Mouse (Mus musculus) kidney, embryonic 15.5 days (tissue): ENCODE measurements around the gene Vamp4. TPM values are rescaled to one million over a fixed set of nuclear protein-coding genes. Genes with fewer than 3 reads are reported as not detected.
"Not testable (repeated sequence)": the region's sequence is repeated elsewhere in the genome, so short reads cannot be mapped to it uniquely, and the experiment has no call there.

Experiments
- ATAC-seq: fragments of 200-750 bp; cut with Nextera tagmentation; replicated peaks from 2 replicates; pipeline ENCODE4 v1.8.0; 2017; ENCODE audit warnings: moderate TSS enrichment; ENCODE audit not compliant: low FRiP score
- H3K27ac ChIP-seq: fragments of 300-500 bp; sonication (generic); 2 replicates; pipeline ENCODE4 v1.5.1; 2015; ENCODE audit warnings: mild to moderate bottlenecking, inconsistent platforms
- H3K27me3 ChIP-seq: fragments of 300-500 bp; sonication (generic); 2 replicates; pipeline ENCODE4 v1.6.1; 2015; ENCODE audit warnings: inconsistent platforms
- H3K36me3 ChIP-seq: fragments of 300-500 bp; sonication (generic); 2 replicates; pipeline ENCODE4 v1.6.1; 2015; ENCODE audit warnings: inconsistent platforms
- H3K4me1 ChIP-seq: fragments of 300-500 bp; sonication (generic); 2 replicates; pipeline ENCODE4 v1.6.1; 2015; ENCODE audit warnings: inconsistent platforms
- H3K4me2 ChIP-seq: fragments of 300-500 bp; sonication (generic); 2 replicates; pipeline ENCODE4 v1.6.1; 2015; ENCODE audit warnings: moderate library complexity, mild to moderate bottlenecking, inconsistent platforms
- H3K4me3 ChIP-seq: fragments of 300-500 bp; sonication (generic); replicated peaks from 2 replicates; pipeline ENCODE4 v1.5.1; 2015; ENCODE audit warnings: mild to moderate bottlenecking, inconsistent platforms
- H3K9ac ChIP-seq: fragments of 300-500 bp; sonication (generic); 2 replicates; pipeline ENCODE4 v1.6.1; 2015; ENCODE audit warnings: mild to moderate bottlenecking, inconsistent platforms
- H3K9me3 ChIP-seq: fragments of 300-500 bp; sonication (generic); replicated peaks from 2 replicates; pipeline ENCODE4 v1.6.1; 2016; ENCODE audit warnings: inconsistent platforms
- whole genome bisulfite sequencing: fragments of 180-500 bp; shearing (Covaris S2); methylation state at CpG from one replicate; pipeline ENCODE4 v1.1.7; 2015; ENCODE audit warnings: mixed read lengths; 5-methylcytosine and 5-hydroxymethylcytosine counted together
- polyA plus RNA-seq: library from polyadenylated mRNA; unstranded; fragments of >200 nt; fragmentation: Nextera tagmentation; extraction: Ambion mirVana; gene quantifications from 2 replicates; pipeline ENCODE4 v1.2.1, GENCODE M21; 2015

Vamp4 gene
- polyA plus RNA-seq, 1 experiment from 2014 or later: 54.3 TPM

DNA sequence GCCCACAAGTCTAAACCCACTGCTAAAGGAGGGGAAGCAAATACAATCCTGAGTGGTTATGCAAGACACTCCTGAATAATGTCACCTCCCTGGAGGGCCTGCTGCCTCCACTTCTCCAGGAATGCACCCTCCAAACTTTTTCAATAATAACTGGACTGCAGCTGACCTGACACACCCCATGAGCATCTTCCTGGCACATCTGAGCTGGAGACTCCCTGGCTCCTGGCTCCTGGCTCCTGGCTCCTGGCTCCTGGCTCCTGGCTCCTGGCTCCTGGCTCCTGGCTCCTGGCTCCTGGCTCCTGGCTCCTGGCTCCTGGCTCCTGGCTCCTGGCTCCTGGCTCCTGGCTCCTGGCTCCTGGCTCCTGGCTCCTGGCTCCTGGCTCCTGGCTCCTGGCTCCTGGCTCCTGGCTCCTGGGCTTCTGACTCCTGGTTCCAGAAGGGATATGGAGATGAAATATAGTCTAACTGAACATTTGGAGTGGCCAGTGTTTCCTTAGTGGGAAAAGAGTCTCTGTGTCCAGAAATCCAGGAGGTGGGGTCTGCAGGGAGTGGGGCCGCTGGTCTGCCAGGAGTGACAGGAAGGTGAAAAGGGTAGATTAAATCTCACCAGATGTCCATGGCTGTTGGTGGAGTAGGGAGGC is 65.1 kb downstream of the Vamp4 start:
- 30% methylated on average over 1 of the region's 1 CpGs for WGBS
- not testable (repeated sequence) for H3K36me3 ChIP-seq, ATAC-seq

DNA sequence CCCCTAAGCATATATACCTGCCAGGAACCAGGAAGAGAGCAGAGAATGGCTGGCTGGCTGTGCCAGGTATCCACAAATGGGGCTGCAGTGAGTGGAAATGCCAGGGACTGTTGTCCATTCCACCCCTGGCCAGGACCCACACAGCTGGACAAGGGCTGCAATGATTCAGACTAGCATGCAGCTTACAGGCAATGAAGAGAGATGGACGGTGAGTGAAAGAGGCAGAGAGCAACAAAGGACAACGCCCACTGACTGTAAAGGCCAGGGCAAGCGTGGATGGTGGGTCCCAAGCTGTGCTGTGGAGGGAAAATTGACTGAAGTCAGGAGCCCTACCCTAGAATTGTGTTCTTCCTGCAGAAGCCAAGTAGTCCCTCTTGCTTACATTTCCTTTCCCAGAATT is 66.2 kb downstream of the Vamp4 start:
- WGBS: 54% methylated on average over 3 of the region's 3 CpGs
- Histone ChIP-seq H3K36me3 (no peaks in the 10 kb centered on the region), H3K27me3 (no peaks in the 10 kb centered on the region), H3K27ac (no peak overlapping the region), H3K9ac (no peak overlapping the region), H3K9me3 (no peaks in the 10 kb centered on the region; the same call in 1 of the 2 replicates), H3K4me3 (no peak overlapping the region), H3K4me1 (0 out of 2 replicates have a peak, but pooled peaks cover 4% of the 10 kb centered on the region), H3K4me2 (no peak overlapping the region)
- no peak for ATAC-seq

More for the DNA sequence above, 65.1 kb downstream of the Vamp4 start:
- H3K9ac ChIP-seq, H3K4me1 ChIP-seq, H3K9me3 ChIP-seq, H3K4me3 ChIP-seq, H3K27ac ChIP-seq, H3K27me3 ChIP-seq, H3K4me2 ChIP-seq: not testable (repeated sequence)

DNA sequence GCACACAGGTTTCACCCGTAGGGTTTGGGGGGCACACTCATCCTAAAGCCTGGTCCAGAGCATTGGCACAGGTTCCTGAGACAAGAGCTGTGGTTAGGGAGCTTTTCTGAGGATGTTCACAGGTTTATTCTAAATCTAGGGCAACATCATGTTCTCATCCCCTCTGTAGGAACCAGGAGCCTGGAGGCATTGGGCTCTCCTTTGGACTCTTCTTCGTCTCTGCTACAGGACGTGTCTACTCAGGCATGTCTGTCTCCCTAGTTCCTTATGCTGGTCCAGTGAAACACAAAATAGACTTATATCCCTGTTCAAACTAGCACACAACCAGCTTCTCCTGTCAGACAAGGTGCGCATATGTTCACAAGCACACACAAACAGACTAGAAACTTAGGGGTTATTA is 68.2 kb downstream of the Vamp4 start:
- Histone ChIP-seq H3K27me3 (no peaks in the 10 kb centered on the region), H3K36me3 (no peaks in the 10 kb centered on the region), H3K9me3 (no peaks in the 10 kb centered on the region; the same call in 1 of the 2 replicates), H3K4me3 (no peak overlapping the region), H3K4me1 (0 out of 2 replicates have a peak, but pooled peaks cover 4% of the 10 kb centered on the region), H3K9ac (no peak overlapping the region), H3K4me2 (no peak overlapping the region), H3K27ac (no peak overlapping the region)
- no peak for ATAC-seq
- 85% methylated on average over 4 of the region's 4 CpGs for WGBS

DNA sequence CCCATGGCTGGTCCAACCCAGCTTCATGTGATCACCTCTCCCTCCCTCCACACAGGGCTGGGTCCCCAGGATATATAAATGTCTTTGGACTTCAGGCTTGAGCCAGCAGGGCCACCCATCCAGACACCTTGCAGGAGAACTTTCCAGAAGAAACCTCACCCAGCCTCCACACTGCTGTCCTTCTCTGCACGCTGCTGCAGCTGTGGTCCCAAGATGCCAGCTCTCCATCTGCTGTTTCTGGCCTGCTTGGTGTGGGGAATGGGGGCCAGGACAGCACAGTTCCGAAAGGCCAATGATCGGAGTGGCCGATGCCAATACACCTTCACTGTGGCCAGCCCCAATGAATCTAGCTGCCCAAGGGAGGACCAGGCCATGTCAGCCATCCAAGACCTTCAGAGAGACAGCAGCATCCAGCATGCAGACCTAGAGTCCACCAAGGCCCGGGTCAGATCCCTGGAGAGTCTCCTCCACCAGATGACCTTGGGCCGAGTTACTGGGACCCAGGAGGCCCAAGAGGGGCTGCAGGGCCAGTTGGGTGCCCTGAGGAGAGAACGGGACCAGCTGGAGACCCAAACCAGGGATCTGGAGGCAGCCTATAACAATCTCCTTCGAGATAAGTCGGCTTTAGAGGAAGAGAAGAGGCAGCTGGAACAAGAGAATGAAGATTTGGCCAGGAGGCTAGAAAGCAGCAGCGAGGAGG is 68.9 kb downstream of the Vamp4 start, which contains the start of gene Myoc:
Myoc (plus strand) TSS at position 105 of the 700 bp plus-strand sequence.
- 77% methylated on average over 10 of the region's 10 CpGs for WGBS
- Histone ChIP-seq H3K4me3 (no peak within 1 kb of the TSS), H3K36me3 (no peaks in the 10 kb centered on the region), H3K9me3 (no peaks in the 10 kb centered on the region; the same call in 1 of the 2 replicates), H3K27ac (no peak within 1 kb of the TSS), H3K9ac (no peak within 1 kb of the TSS), H3K27me3 (no peaks in the 10 kb centered on the region), H3K4me2 (no peak within 1 kb of the TSS), H3K4me1 (0 out of 2 replicates have a peak, but pooled peaks cover 4% of the 10 kb centered on the region)
- ATAC-seq: no peak

DNA sequence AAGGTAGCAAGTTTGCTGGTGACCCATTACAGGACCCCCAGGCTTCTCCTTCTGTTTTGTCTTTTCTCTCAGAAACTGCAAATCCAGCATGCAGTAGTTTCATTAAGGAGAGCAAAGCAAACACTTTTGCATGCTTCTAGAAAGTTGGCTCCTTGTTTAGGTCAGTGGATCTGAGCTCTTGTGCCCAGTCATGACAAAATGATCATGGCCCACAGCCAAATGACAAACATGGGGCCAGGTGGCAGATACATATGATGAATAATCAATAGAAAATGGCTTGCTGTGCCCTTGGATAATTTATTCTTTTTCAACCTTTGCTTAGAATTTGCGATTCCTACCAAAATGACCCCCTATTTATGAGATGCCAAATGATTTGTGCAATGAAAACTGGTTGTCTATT is 69.5 kb downstream of the Vamp4 start:
- no peaks in the 10 kb centered on the region for H3K36me3 ChIP-seq
- H3K4me2 ChIP-seq: no peak overlapping the region
- H3K4me1 ChIP-seq: 0 out of 2 replicates have a peak, but pooled peaks cover 4% of the 10 kb centered on the region
- WGBS: 89% methylated on average over 1 of the region's 1 CpGs
- no peak overlapping the region for H3K9ac ChIP-seq
- no peak for ATAC-seq
- H3K4me3 ChIP-seq: no peak overlapping the region
- no peaks in the 10 kb centered on the region for H3K27me3 ChIP-seq
- no peaks in the 10 kb centered on the region for H3K9me3 ChIP-seq
- H3K27ac ChIP-seq: no peak overlapping the region

DNA sequence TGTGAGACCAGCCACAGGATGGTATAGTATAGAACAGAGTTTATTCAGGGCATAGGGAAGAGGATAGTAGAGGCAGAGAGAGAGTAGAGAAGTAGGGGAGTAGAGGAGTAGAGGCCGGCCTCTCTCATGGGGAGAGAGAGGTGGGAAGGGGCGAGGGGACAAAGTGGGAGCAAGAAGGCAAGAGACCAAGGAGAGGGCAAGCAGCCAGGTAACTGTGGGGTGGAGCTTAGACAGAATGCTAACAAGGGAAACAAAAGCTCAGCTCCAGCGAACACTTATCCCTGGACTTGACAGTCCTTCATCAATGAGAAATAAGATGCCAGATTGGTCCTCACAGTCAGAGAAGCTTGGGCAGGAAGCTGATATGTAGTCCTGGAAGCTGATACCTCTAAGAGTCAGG is 72.3 kb downstream of the Vamp4 start:
- Histone ChIP-seq H3K4me2 (no peak overlapping the region), H3K4me1 (no peaks in the 10 kb centered on the region), H3K9me3 (no peaks in the 10 kb centered on the region), H3K27ac (no peak overlapping the region), H3K36me3 (no peaks in the 10 kb centered on the region), H3K9ac (no peak overlapping the region), H3K4me3 (no peak overlapping the region), H3K27me3 (no peaks in the 10 kb centered on the region)
- 76% methylated on average over 3 of the region's 3 CpGs for WGBS
- ATAC-seq: no peak

DNA sequence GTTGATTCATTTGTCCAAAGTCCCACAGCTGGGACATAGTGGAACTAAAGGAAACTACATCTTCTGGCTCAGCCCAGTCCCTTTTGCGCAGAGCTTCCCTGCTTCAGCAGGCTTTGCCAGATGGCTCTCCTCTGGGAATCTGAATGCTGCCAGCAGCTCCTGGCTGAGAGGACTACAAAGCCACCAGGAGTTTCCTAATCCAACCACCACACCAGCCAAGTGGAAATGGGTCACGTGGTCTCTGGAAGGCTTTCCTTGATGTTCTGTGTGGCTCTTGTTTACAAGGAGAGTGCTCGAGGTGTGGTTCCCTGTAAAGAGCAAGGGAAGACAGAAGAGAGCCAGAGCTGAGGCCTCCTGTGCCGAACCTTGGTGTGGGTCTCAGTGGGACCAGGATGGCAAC is 73.4 kb downstream of the Vamp4 start:
- H3K4me2 ChIP-seq: no peak overlapping the region
- ATAC-seq: no peak
- no peak overlapping the region for H3K4me3 ChIP-seq
- H3K27ac ChIP-seq: no peak overlapping the region
- H3K9me3 ChIP-seq: no peaks in the 10 kb centered on the region
- no peaks in the 10 kb centered on the region for H3K27me3 ChIP-seq
- H3K9ac ChIP-seq: no peak overlapping the region
- no peaks in the 10 kb centered on the region for H3K4me1 ChIP-seq
- no peaks in the 10 kb centered on the region for H3K36me3 ChIP-seq
- WGBS: 51% methylated on average over 4 of the region's 4 CpGs

DNA sequence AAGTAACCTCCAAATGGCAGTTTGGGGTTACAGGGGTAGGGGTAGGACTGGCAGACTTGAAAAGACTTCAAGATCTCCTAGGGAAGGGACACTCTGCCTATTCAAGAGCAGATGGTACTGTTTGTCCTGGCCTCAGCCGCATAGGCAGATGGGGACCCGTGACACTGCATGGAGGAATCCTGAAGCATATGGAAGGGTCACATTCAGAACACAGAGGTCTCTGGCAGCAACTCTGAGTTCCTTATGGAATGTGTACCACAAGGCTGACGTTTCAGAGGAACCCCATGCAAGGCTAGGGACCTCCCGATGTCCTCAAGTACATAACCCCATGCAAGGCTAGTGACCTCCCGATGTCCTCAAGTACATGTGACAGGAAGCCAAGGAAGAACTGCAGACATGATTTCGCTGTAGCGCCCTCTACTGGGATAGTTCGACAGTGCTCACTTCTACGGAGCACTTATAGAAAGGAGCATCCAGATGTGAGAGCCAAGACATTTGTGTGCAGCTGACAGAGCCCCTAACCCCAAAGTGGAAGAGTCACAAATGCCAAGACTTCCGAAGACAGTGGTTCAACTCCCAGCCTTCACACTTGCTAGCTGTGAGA is 75.9 kb downstream of the Vamp4 start:
- Histone ChIP-seq H3K4me3 (no peak overlapping the region), H3K36me3 (no peaks in the 10 kb centered on the region), H3K27me3 (no peaks in the 10 kb centered on the region), H3K4me2 (no peak overlapping the region), H3K27ac (no peak overlapping the region), H3K9me3 (no peaks in the 10 kb centered on the region), H3K4me1 (no peaks in the 10 kb centered on the region), H3K9ac (no peak overlapping the region)
- no peak for ATAC-seq
- 85% methylated on average over 10 of the region's 10 CpGs for WGBS

DNA sequence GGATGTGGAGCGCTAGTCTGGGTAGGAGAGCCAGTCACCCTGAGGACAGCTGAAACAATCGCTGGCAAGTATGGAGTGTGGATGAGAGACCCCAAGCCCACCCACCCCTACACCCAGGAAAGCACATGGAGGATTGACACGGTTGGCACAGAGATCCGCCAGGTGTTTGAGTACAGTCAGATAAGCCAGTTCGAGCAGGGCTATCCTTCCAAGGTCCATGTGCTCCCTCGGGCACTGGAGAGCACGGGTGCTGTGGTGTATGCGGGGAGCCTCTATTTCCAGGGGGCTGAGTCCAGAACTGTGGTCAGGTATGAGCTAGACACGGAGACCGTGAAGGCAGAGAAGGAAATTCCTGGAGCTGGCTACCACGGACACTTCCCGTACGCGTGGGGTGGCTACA is 78.1 kb downstream of the Vamp4 start:
- ATAC-seq: no peak
- Histone ChIP-seq H3K4me3 (no peak overlapping the region), H3K9me3 (no peaks in the 10 kb centered on the region), H3K36me3 (no peaks in the 10 kb centered on the region), H3K4me1 (no peaks in the 10 kb centered on the region), H3K27me3 (no peaks in the 10 kb centered on the region), H3K27ac (no peak overlapping the region), H3K9ac (no peak overlapping the region), H3K4me2 (no peak overlapping the region)
- 88% methylated on average over 14 of the region's 14 CpGs for WGBS

Other genes starting within 250 kb of the Vamp4 start
- 7.3 and 7.6 TPM in 2 replicates for gene Dnm3, start 92.5 kb upstream of the Vamp4 start, polyA plus RNA-seq
- gene Mettl13, start 22.0 kb upstream of the Vamp4 start, polyA plus RNA-seq: 24.9 and 26.9 TPM in 2 replicates
- 0.18 and 0.47 TPM in 2 replicates for gene Myoc, start 68.6 kb downstream of the Vamp4 start, polyA plus RNA-seq
- gene Myocos, start 87.7 kb downstream of the Vamp4 start, polyA plus RNA-seq: not detected in 2 replicates
- 148 and 162 TPM in 2 replicates for gene Prrc2c, start 170.0 kb downstream of the Vamp4 start, polyA plus RNA-seq
- 0.91 and 1.5 TPM in 2 replicates for gene Fmo4, start 243.5 kb downstream of the Vamp4 start, polyA plus RNA-seq